Mouse (Mus musculus) CH12.LX (cell line): ENCODE data around the gene Papss1. TPM values are rescaled to one million over a fixed set of nuclear protein-coding genes. Genes with fewer than 3 reads are reported as not detected.

Experiments used
- DNase-seq: peaks from one replicate; pipeline ENCODE4 v3.0.0-alpha.2; 2013; ENCODE audit errors: extremely low read depth
- H3K27ac ChIP-seq: 2 replicates; pipeline ENCODE4 v1.5.1; 2012; ENCODE audit warnings: low read depth, mild to moderate bottlenecking, control low read depth, moderate library complexity; ENCODE audit not compliant: insufficient read depth
- H3K27me3 ChIP-seq: replicated peaks from 2 replicates; pipeline ENCODE3; 2012; ENCODE audit warnings: inconsistent platforms
- H3K36me3 ChIP-seq, 2 experiments: replicated peaks in 1 of 2; 2 replicates each; pipeline versions ENCODE3 to v1.6.1; 2012; ENCODE audit warnings: inconsistent platforms in 1 of 2, low read length in 1 of 2, mild to moderate bottlenecking in 1 of 2, mixed read lengths in 1 of 2, moderate library complexity in 1 of 2; ENCODE audit not compliant: control insufficient read depth in 1 of 2, insufficient read depth in 1 of 2
- H3K4me1 ChIP-seq, 2 experiments: 2 replicates each; pipeline ENCODE4 v1.6.1; 2012; ENCODE audit warnings: inconsistent platforms in 1 of 2, moderate library complexity in 1 of 2; ENCODE audit not compliant: insufficient read depth in 2 of 2, control insufficient read depth in 1 of 2
- H3K4me2 ChIP-seq: 2 replicates; pipeline ENCODE4 v1.6.1; 2012; ENCODE audit warnings: low read depth, mild to moderate bottlenecking, control low read depth; ENCODE audit not compliant: poor library complexity, insufficient read depth, severe bottlenecking
- H3K4me3 ChIP-seq, 3 experiments: fragments of 150-350 bp in 1 of 3; sonication (generic) in 1 of 3; replicated peaks in 1 of 3; 2 replicates each; pipeline versions ENCODE3 to v1.5.1; 2011 to 2012; ENCODE audit warnings: low read depth in 2 of 3, low read length in 2 of 3, mild to moderate bottlenecking in 2 of 3, moderate library complexity in 2 of 3, control low read depth in 1 of 3, improper control_type of control experiment in 1 of 3, inconsistent platforms in 1 of 3, mixed read lengths in 1 of 3; ENCODE audit not compliant: poor library complexity in 1 of 3
- H3K79me2 ChIP-seq: replicated peaks from 2 replicates; pipeline ENCODE4 v1.6.1; 2012; ENCODE audit warnings: mild to moderate bottlenecking, moderate library complexity; ENCODE audit not compliant: control insufficient read depth, poor library complexity, insufficient read depth, severe bottlenecking; ENCODE audit errors: extremely low read depth
- H3K9ac ChIP-seq: 2 replicates; pipeline ENCODE4 v1.6.1; 2012; ENCODE audit warnings: low read depth, mild to moderate bottlenecking, control low read depth, moderate library complexity; ENCODE audit not compliant: insufficient read depth
- H3K9me3 ChIP-seq: replicated peaks from 2 replicates; pipeline ENCODE3; 2012; ENCODE audit warnings: low read length, inconsistent platforms, mixed read lengths
- CHD2 ChIP-seq: IDR thresholded peaks from 2 replicates; pipeline ENCODE4 v1.6.1; 2011; ENCODE audit warnings: low read length, improper control_type of control experiment
- E2F4 ChIP-seq: IDR thresholded peaks from 2 replicates; pipeline ENCODE4 v1.6.1; 2011; ENCODE audit warnings: low read depth, low read length, improper control_type of control experiment; ENCODE audit not compliant: insufficient replicate concordance
- GABPA ChIP-seq: IDR thresholded peaks from 2 replicates; pipeline ENCODE4 v1.6.1; 2012; ENCODE audit warnings: low read depth, low read length, improper control_type of control experiment, inconsistent platforms; ENCODE audit not compliant: insufficient replicate concordance
- JUN ChIP-seq: IDR thresholded peaks from 2 replicates; pipeline ENCODE4 v1.6.1; 2011; ENCODE audit warnings: low read depth, mild to moderate bottlenecking, low read length, improper control_type of control experiment, moderate library complexity; ENCODE audit not compliant: insufficient read depth
- JUND ChIP-seq: conservative IDR thresholded peaks from 2 replicates; pipeline ENCODE4 v1.6.1; 2011; ENCODE audit warnings: low read depth, low read length, improper control_type of control experiment
- KAT2A ChIP-seq: IDR thresholded peaks from 2 replicates; pipeline ENCODE4 v1.6.1; 2012; ENCODE audit warnings: low read length, improper control_type of control experiment, inconsistent platforms; ENCODE audit not compliant: insufficient replicate concordance
- MAFK ChIP-seq: IDR thresholded peaks from 2 replicates; pipeline ENCODE4 v1.6.1; 2011; ENCODE audit warnings: low read length, improper control_type of control experiment; ENCODE audit not compliant: insufficient replicate concordance
- MAX ChIP-seq: IDR thresholded peaks from 2 replicates; pipeline ENCODE4 v1.6.1; 2011; ENCODE audit warnings: low read length, improper control_type of control experiment
- MAZ ChIP-seq: IDR thresholded peaks from 2 replicates; pipeline ENCODE4 v1.6.1; 2012; ENCODE audit warnings: low read depth, mild to moderate bottlenecking, inconsistent platforms, low read length, improper control_type of control experiment, moderate library complexity
- MEF2A ChIP-seq: IDR thresholded peaks from 2 replicates; pipeline ENCODE4 v1.6.1; 2014; ENCODE audit warnings: low read depth, mild to moderate bottlenecking, inconsistent platforms, low read length, improper control_type of control experiment, borderline replicate concordance
- MYC ChIP-seq: IDR thresholded peaks from 2 replicates; pipeline ENCODE4 v1.6.1; 2011; ENCODE audit warnings: low read depth, mild to moderate bottlenecking, improper control_type of control experiment, low read length
- NELFE ChIP-seq: IDR thresholded peaks from 2 replicates; pipeline ENCODE4 v1.6.1; 2011; ENCODE audit warnings: low read depth, low read length, improper control_type of control experiment
- NRF1 ChIP-seq: IDR thresholded peaks from 2 replicates; pipeline ENCODE4 v1.6.1; 2014; ENCODE audit warnings: low read depth, mild to moderate bottlenecking, inconsistent platforms, low read length, improper control_type of control experiment, moderate library complexity
- PAX5 ChIP-seq: IDR thresholded peaks from 2 replicates; pipeline ENCODE4 v1.6.1; 2012; ENCODE audit warnings: low read length, inconsistent platforms, mixed read lengths
- POLR2AphosphoS2 ChIP-seq: IDR thresholded peaks from 2 replicates; pipeline ENCODE4 v1.6.1; 2011; ENCODE audit warnings: low read depth, low read length, improper control_type of control experiment
- RAD21 ChIP-seq: IDR thresholded peaks from 2 replicates; pipeline ENCODE4 v1.6.1; 2011; ENCODE audit warnings: low read depth, mild to moderate bottlenecking, low read length, improper control_type of control experiment, moderate library complexity
- RCOR1 ChIP-seq: conservative IDR thresholded peaks from 2 replicates; pipeline ENCODE4 v1.6.1; 2012; ENCODE audit warnings: low read depth, mild to moderate bottlenecking, inconsistent platforms, low read length, improper control_type of control experiment
- SIN3A ChIP-seq: IDR thresholded peaks from 2 replicates; pipeline ENCODE4 v1.6.1; 2012; ENCODE audit warnings: low read length, improper control_type of control experiment, inconsistent platforms
- SMC3 ChIP-seq: IDR thresholded peaks from 2 replicates; pipeline ENCODE4 v1.6.1; 2011; ENCODE audit warnings: low read depth, low read length, improper control_type of control experiment
- UBTF ChIP-seq: IDR thresholded peaks from 2 replicates; pipeline ENCODE4 v1.6.1; 2012; ENCODE audit warnings: low read depth, mild to moderate bottlenecking, inconsistent platforms, low read length, improper control_type of control experiment, moderate library complexity
- dilution Hi-C: fragments of 300-500 bp; cut with MboI; formaldehyde crosslinking; loops from 2 replicates; pipeline ENCODE4 v1.14.3; 2020; ENCODE audit warnings: low sequenced_read_pairs; ENCODE audit not compliant: extremely low pct_unique_long_range_greater_than_20kb, extremely low pct_ligation_motif_present
- in situ Hi-C: fragments of 300-500 bp; cut with MboI; formaldehyde crosslinking; loops from 3 replicates; pipeline ENCODE4 v1.14.3; 2019; ENCODE audit warnings: low sequenced_read_pairs, low pct_ligation_motif_present, low pct_unique_long_range_greater_than_20kb, mixed read lengths
- polyA plus RNA-seq: library from polyadenylated mRNA; unstranded; fragments of >175 nt; gene quantifications from 2 replicates; pipeline ENCODE4 v1.2.1, GENCODE M21; 2012; ENCODE audit warnings: low read depth; ENCODE audit not compliant: insufficient read length
- total RNA-seq, 2 experiments: library from RNA; depleted of rRNA; stranded (reverse); fragments of 300-350 nt in 1 of 2; fragments of >200 nt in 1 of 2; gene quantifications; 2 replicates each; pipeline ENCODE4 v1.2.3; 2012 to 2014

Papss1 gene
- total and polyA plus RNA-seq, 3 experiments, result 13.0 to 27.1 (median 19.3) TPM

- H3K4me2 ChIP-seq, result no peak overlapping the region
- no peaks in the 10 kb centered on the region for H3K27me3 ChIP-seq
- H3K4me1 ChIP-seq, result no peaks in the 10 kb centered on the region
- H3K27ac ChIP-seq, result no peak overlapping the region
- no peaks in the 10 kb centered on the region for H3K9me3 ChIP-seq
- TF ChIP-seq NRF1 (no peak), RCOR1 (no peak)
- H3K79me2 ChIP-seq, result no peaks in the 10 kb centered on the region
- DNase-seq, result no peak
- in situ Hi-C loops (no loop called here), dilution Hi-C loops (no loop called here)
- H3K9ac ChIP-seq, result no peak overlapping the region
- no peaks in the 10 kb centered on the region for H3K36me3 ChIP-seq
- H3K4me3 ChIP-seq, result no peak overlapping the region
Measured at GRCm38 (mm10) chr3:131660126-131660525, 95.6 kb downstream of the Papss1 start.

GRCm38 (mm10) chr3:131660629-131661028, 96.1 kb downstream of the Papss1 start:
- Histone ChIP-seq H3K9me3 (no peaks in the 10 kb centered on the region), H3K27ac (no peak overlapping the region), H3K4me3 (no peak overlapping the region), H3K27me3 (no peaks in the 10 kb centered on the region), H3K79me2 (no peaks in the 10 kb centered on the region), H3K36me3 (no peaks in the 10 kb centered on the region), H3K4me1 (no peaks in the 10 kb centered on the region), H3K4me2 (no peak overlapping the region), H3K9ac (no peak overlapping the region)
- dilution Hi-C loops (no loop called here), in situ Hi-C loops (no loop called here)
- no peak for DNase-seq
- TF ChIP-seq SIN3A, result no peak
- TF ChIP-seq UBTF, result no peak
- no peak for TF ChIP-seq MEF2A
- no peak for TF ChIP-seq JUN
- no peak for TF ChIP-seq NELFE
- no peak for TF ChIP-seq POLR2AphosphoS2
- TF ChIP-seq JUND, result no peak
- no peak for TF ChIP-seq MAX
- no peak for TF ChIP-seq GABPA
- TF ChIP-seq RAD21, result no peak
- TF ChIP-seq PAX5, result no peak

GRCm38 (mm10) chr3:131662589-131663148, 98.1 kb downstream of the Papss1 start:
- Histone ChIP-seq H3K4me2 (no peak overlapping the region), H3K36me3 (no peaks in the 10 kb centered on the region), H3K9me3 (no peaks in the 10 kb centered on the region), H3K4me1 (no peaks in the 10 kb centered on the region), H3K27ac (no peak overlapping the region), H3K79me2 (no peaks in the 10 kb centered on the region), H3K9ac (no peak overlapping the region), H3K4me3 (no peak overlapping the region), H3K27me3 (no peaks in the 10 kb centered on the region)
- TF ChIP-seq MYC (no peak), MAFK (no peak), CHD2 (no peak), E2F4 (no peak), NRF1 (no peak), KAT2A (no peak), JUND (no peak), MAZ (no peak), SMC3 (no peak)
- in situ Hi-C loops, result no loop called here
- DNase-seq, result no peak
- dilution Hi-C loops, result no loop called here
